Mouse (Mus musculus) lung, embryonic 14.5 days (tissue): Measurements from ENCODE around the gene Lats2. TPM values are rescaled to one million over a fixed set of nuclear protein-coding genes. Genes with fewer than 3 reads are reported as not detected.
"Not testable (repeated sequence)": the region's sequence is repeated elsewhere in the genome, so short reads cannot be mapped to it uniquely, and the experiment has no call there.

ENCODE experiments used
- ATAC-seq: fragments of 200-750 bp; cut with Nextera tagmentation; 2 replicates; pipeline ENCODE4 v1.8.0; 2017; ENCODE audit warnings: mild to moderate bottlenecking, moderate TSS enrichment, moderate library complexity; ENCODE audit not compliant: insufficient read depth
- DNase-seq: peaks from one replicate; pipeline ENCODE4 v3.0.0-alpha.2; 2015
- H3K27ac ChIP-seq: fragments of 300-500 bp; sonication (generic); 2 replicates; pipeline ENCODE4 v1.5.1; 2014; ENCODE audit warnings: low read depth, mild to moderate bottlenecking, moderate library complexity
- H3K27me3 ChIP-seq: fragments of 300-500 bp; sonication (generic); 2 replicates; pipeline ENCODE4 v1.6.1; 2014; ENCODE audit warnings: low read length, control low read depth; ENCODE audit not compliant: insufficient read depth
- H3K36me3 ChIP-seq: fragments of 300-500 bp; sonication (generic); 2 replicates; pipeline ENCODE4 v1.6.1; 2014; ENCODE audit warnings: control low read depth; ENCODE audit not compliant: insufficient read depth
- H3K4me1 ChIP-seq: fragments of 300-500 bp; sonication (generic); 2 replicates; pipeline ENCODE4 v1.6.1; 2014; ENCODE audit warnings: antibody characterized with exemption, control low read depth; ENCODE audit not compliant: insufficient read depth
- H3K4me2 ChIP-seq: fragments of 300-500 bp; sonication (generic); 2 replicates; pipeline ENCODE4 v1.6.1; 2014; ENCODE audit warnings: mild to moderate bottlenecking
- H3K4me3 ChIP-seq: fragments of 300-500 bp; sonication (generic); 2 replicates; pipeline ENCODE4 v1.5.1; 2014; ENCODE audit warnings: low read depth, low read length
- H3K9ac ChIP-seq: fragments of 300-500 bp; sonication (generic); 2 replicates; pipeline ENCODE4 v1.6.1; 2014
- H3K9me3 ChIP-seq: fragments of 300-500 bp; sonication (generic); 2 replicates; pipeline ENCODE4 v1.6.1; 2016; ENCODE audit warnings: low read depth, low read length, control low read depth
- CTCF ChIP-seq: IDR thresholded peaks from 2 replicates; pipeline ENCODE4 v1.5.1; 2016; ENCODE audit warnings: antibody characterized with exemption, low read depth
- WGBS: fragments of 180-500 bp; shearing (Covaris S2); extraction: QIAGEN DNeasy Blood & Tissue Kit; methylation state at CpG from one replicate; pipeline ENCODE4 v1.1.7; 2014; 5-methylcytosine and 5-hydroxymethylcytosine counted together
- polyA plus RNA-seq: library from polyadenylated mRNA; unstranded; fragments of >200 nt; fragmentation: Nextera tagmentation; extraction: Ambion mirVana; gene quantifications from 2 replicates; pipeline ENCODE4 v1.2.1, GENCODE M21; 2014

The Lats2 gene
- polyA plus RNA-seq, 1 experiment from 2014 or later, result 28.9 TPM

GRCm38 (mm10) chr14:57694246-57694645 lies 63.9 kb downstream of the Lats2 start:
- Histone ChIP-seq H3K4me2 (no peak overlapping the region), H3K9ac (no peak overlapping the region), H3K4me1 (no peaks in the 10 kb centered on the region), H3K9me3 (no peaks in the 10 kb centered on the region), H3K36me3 (peaks cover 73% of the 10 kb centered on the region), H3K27me3 (no peaks in the 10 kb centered on the region), H3K27ac (no peak overlapping the region), H3K4me3 (no peak overlapping the region)
- WGBS, result 77% methylated on average over 16 of the region's 16 CpGs
- DNase-seq, result no peak
- no peak for ATAC-seq
- no peak for TF ChIP-seq CTCF

DNA sequence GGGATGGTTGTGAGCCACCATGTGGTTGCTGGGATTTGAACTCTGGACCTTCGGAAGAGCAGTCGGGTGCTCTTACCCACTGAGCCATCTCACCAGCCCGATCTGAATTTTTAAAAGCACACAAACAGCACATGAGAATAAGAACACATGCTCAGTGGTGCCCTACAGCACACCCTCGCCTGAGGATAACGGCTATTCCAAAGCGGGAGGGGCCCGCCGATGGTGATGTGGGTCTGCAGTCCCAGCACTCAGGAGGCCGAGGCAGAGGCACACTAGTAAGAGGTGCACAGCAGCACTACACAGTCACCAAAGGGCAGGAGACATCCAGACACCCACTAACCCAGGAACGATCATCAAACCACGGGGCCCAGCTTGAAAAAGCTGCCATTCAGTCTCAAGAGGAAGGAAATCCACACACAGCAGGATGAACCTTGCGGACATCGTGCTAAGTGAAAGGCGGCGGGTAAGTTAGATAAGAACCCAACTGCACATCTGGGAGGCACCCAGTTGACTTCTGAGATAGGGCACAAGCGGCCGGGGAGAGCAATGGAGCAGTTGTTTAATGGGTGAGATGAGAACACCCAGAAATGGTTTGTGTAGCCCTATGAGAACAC lies 65.6 kb downstream of the Lats2 start:
- H3K9ac ChIP-seq, result no peak overlapping the region
- no peak for TF ChIP-seq CTCF
- H3K9me3 ChIP-seq, result no peaks in the 10 kb centered on the region
- peaks cover 70% of the 10 kb centered on the region for H3K36me3 ChIP-seq
- no peaks in the 10 kb centered on the region for H3K27me3 ChIP-seq
- H3K27ac ChIP-seq, result no peak overlapping the region
- H3K4me1 ChIP-seq, result no peaks in the 10 kb centered on the region
- H3K4me2 ChIP-seq, result no peak overlapping the region
- 86% methylated on average over 17 of the region's 17 CpGs for WGBS
- DNase-seq, result no peak
- no peak for ATAC-seq
- H3K4me3 ChIP-seq, result no peak overlapping the region

DNA sequence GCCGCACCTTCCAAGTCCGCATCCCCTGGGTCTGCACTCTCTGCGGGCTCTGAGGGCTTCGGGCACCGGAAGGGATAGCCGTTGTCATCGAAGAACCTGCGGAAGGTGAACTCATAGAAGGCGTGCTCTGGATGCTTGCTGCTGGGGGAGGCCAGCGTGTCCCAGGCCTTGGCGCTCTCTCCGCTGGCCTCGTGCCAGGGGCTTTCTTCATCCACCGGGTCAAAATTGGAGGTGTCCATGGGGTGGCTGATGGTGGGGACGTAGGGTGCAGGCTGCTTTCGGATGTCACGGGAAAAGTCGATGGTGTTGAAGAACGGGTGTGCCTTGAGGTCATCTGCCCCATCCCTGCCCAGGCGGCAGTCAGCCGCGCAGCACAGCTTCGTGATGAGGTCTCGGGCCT lies 66.9 kb downstream of the Lats2 start:
- Histone ChIP-seq H3K9me3 (no peaks in the 10 kb centered on the region), H3K27ac (no peak overlapping the region), H3K4me3 (no peak overlapping the region), H3K9ac (no peak overlapping the region), H3K27me3 (no peaks in the 10 kb centered on the region), H3K4me2 (no peak overlapping the region), H3K4me1 (no peaks in the 10 kb centered on the region), H3K36me3 (peaks cover 57% of the 10 kb centered on the region)
- DNase-seq (no peak), ATAC-seq (no peak)
- 90% methylated on average over 24 of the region's 24 CpGs for WGBS
- no peak for TF ChIP-seq CTCF

- WGBS, result 77% methylated on average over 8 of the region's 8 CpGs
These were observed 67.5 kb downstream of the Lats2 start for GRCm38 (mm10) chr14:57690681-57691080.

GRCm38 (mm10) chr14:57688066-57688465 lies 70.1 kb downstream of the Lats2 start:
- not testable (repeated sequence) for H3K27me3 ChIP-seq, H3K9ac ChIP-seq, ATAC-seq, H3K4me3 ChIP-seq, H3K27ac ChIP-seq, H3K4me1 ChIP-seq, DNase-seq, H3K4me2 ChIP-seq, H3K9me3 ChIP-seq
- WGBS, result 91% methylated on average over 7 of the region's 7 CpGs
- H3K36me3 ChIP-seq, result peaks cover 29% of the 10 kb centered on the region

More at GRCm38 (mm10) chr14:57690681-57691080, 67.5 kb downstream of the Lats2 start:
- no peak for TF ChIP-seq CTCF
- H3K27me3 ChIP-seq, result no peaks in the 10 kb centered on the region
- H3K4me1 ChIP-seq, result no peaks in the 10 kb centered on the region
- no peak overlapping the region for H3K27ac ChIP-seq
- no peak overlapping the region for H3K9ac ChIP-seq
- H3K4me3 ChIP-seq, result no peak overlapping the region
- H3K4me2 ChIP-seq, result no peak overlapping the region
- ATAC-seq (no peak), DNase-seq (no peak)
- no peaks in the 10 kb centered on the region for H3K9me3 ChIP-seq
- peaks cover 51% of the 10 kb centered on the region for H3K36me3 ChIP-seq

- TF ChIP-seq CTCF, result no peak
- Histone ChIP-seq H3K9me3 (no peaks in the 10 kb centered on the region), H3K4me2 (no peak overlapping the region), H3K4me3 (no peak overlapping the region), H3K27ac (no peak overlapping the region), H3K36me3 (peaks cover 24% of the 10 kb centered on the region), H3K27me3 (no peaks in the 10 kb centered on the region), H3K9ac (no peak overlapping the region), H3K4me1 (no peaks in the 10 kb centered on the region)
- peak; percentile 37 for DNase-seq
- ATAC-seq, result no peak
- 66% methylated on average over 5 of the region's 5 CpGs for WGBS
These were observed 70.7 kb downstream of the Lats2 start for GRCm38 (mm10) chr14:57687441-57687840.

DNA sequence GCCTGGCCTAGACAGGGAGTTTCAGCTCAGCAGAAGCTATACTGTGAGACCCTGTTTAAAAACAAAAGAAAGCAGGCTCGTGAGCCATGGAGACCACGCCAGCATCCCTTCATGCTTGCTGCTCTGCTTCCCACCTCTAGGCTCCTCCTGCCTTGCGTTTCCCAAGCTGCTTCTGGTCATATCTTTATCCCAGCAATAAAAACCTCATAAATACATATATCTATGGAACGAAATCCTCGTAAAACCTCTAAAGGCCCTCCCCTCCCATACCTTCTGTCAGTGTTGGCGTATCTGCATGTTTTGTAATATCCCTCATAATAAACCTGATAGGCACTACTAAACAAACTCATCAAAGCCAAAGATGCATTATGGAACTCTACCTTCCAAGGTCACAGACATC lies 71.5 kb downstream of the Lats2 start:
- no peak for ATAC-seq
- Histone ChIP-seq H3K4me3 (no peak overlapping the region), H3K4me2 (no peak overlapping the region), H3K9me3 (no peaks in the 10 kb centered on the region), H3K36me3 (peaks cover 22% of the 10 kb centered on the region), H3K9ac (no peak overlapping the region), H3K27ac (no peak overlapping the region), H3K27me3 (no peaks in the 10 kb centered on the region), H3K4me1 (no peaks in the 10 kb centered on the region)
- WGBS, result 91% methylated on average over 6 of the region's 6 CpGs
- no peak for DNase-seq
- no peak for TF ChIP-seq CTCF
